Mouse (Mus musculus) cerebellum, adult (tissue): ENCODE data around the gene Zfr2.

Source experiments
- ATAC-seq: cut with Nextera tagmentation; 2 replicates; pipeline ENCODE4 v1.9.2; 2017; ENCODE audit warnings: mild to moderate bottlenecking, moderate library complexity, mixed read lengths; ENCODE audit not compliant: insufficient number of reproducible peaks, low FRiP score, low TSS enrichment

The Zfr2 gene

GRCm38 (mm10) chr10:81232580-81233225, at the start of gene Zfr2:
Gene Zfr2 (plus strand): TSS chr10:81233155.
- peak; percentile 74 for ATAC-seq

DNA sequence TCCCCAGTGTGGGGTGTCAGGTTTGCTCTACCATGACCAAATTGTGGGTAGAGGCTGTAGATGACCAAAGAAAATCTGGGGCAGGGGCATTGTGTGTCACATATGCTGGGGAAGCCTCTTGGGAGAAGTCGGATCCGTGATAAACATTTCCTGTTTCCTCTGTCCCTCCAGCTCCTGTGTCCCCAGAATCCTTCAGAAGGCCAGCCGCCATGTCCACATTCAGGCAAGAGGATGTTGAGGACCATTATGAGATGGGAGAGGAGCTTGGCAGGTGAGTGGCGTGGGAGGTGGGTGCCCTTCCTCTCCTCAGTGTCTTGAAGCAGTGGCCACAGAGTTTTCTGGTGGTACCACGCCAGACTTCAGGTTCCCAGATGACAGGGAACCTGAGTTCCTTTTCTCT, 49.1 kb upstream of the Zfr2 start, which contains the start of gene 4930442H23Rik:
Gene 4930442H23Rik (minus strand): TSS at position 45 of the 400 bp plus-strand sequence.
- ATAC-seq: no peak

- no peak for ATAC-seq
Observed at GRCm38 (mm10) chr10:81184765-81185164, 48.2 kb upstream of the Zfr2 start.

- no peak for ATAC-seq
Observed at GRCm38 (mm10) chr10:81187161-81187560, 45.8 kb upstream of the Zfr2 start.

DNA sequence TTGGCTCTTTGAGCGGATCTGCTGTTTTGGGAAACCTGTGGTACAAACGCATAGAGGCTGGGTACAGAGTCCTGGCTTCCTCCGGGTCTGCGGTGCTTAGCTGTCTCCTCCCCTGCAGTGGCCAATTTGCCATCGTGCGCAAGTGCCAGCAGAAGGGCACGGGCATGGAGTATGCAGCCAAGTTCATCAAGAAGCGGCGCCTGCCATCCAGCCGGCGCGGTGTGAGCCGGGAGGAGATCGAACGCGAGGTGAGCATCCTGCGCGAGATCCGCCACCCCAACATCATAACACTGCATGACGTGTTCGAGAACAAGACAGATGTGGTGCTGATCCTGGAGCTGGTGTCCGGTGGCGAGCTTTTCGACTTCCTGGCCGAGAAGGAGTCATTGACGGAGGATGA, 43.1 kb upstream of the Zfr2 start:
- no peak for ATAC-seq

DNA sequence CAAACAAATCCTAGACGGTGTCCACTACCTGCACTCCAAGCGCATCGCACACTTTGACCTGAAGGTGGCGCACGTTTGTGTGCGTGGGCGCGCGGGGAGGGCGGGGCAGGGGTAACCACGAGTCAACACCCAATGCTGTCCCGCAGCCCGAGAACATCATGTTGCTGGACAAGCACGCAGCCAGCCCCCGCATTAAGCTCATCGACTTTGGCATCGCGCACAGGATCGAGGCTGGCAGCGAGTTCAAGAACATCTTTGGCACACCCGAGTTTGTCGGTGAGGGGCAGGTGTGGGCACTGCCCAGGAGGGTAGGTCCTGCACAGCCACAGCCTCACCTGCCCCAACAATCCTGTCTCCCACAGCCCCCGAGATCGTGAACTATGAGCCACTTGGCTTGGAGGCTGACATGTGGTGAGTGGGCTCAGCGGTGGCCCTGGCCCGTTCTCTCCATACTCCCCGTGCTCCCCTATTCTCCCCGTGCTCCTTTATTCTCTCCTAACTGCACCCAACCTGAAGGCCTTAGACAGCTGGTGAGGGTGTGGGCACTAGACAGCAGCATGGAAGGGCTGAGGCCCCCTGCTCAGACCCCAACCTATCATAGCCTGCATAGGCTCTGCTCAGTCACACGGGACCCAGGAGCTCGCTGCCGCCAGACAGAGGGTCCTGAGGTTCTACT, 42.6 kb upstream of the Zfr2 start:
- no peak for ATAC-seq

DNA sequence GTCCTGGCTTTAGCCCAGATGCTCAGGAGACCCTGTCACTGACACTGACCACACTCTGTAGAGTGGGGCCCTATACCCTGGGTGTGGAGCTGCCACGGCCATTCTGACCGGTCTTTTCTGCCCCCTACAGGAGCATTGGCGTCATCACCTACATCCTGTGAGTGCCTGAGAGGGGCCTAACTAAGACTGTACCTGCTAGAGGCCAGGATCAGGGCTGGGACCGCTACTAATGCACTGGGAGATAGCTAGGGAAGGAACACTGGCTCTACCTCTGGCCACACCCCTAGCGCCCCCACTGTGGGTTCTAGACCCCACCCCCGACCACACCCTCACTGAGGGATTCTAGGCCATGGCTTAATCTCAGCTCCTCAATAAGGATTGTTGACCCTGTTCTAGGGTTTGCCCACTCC, 42.0 kb upstream of the Zfr2 start:
- ATAC-seq: no peak

DNA sequence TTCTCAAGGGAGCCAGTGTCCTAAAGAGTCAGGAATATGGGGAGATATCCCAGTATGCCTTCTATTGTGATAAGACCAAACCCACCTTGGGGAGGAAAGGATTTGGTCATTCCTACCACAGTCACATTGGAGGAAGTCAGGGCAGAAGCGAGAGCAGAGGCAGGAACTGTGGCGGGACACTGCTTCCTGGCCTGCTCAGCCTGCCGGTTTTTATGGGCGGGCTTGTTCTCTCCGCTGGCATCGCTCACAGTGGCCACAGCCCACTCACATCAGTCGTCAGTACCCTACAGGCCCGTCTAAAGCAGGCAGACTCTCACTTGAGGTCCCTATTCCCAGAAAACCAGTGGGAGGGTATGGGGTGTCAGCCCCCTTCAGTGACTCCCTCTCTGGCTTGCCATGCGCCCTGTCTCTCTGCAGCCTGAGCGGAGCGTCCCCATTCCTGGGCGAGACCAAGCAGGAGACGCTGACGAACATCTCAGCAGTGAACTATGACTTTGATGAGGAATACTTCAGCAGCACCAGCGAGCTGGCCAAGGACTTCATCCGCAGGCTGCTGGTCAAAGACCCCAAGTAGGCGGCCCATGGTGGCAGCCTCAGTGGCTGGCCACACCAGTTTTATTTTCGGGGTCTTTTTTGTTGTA, 41.5 kb upstream of the Zfr2 start:
- ATAC-seq: no peak

- peak; percentile 64; the same call in 1 of the 2 replicates for ATAC-seq
Observed at GRCm38 (mm10) chr10:81192270-81192967, 40.5 kb upstream of the Zfr2 start.

- peak; percentile 16; the same call in 1 of the 2 replicates for ATAC-seq
Observed at GRCm38 (mm10) chr10:81192968-81193501, 39.9 kb upstream of the Zfr2 start.

GRCm38 (mm10) chr10:81193991-81194774, 38.8 kb upstream of the Zfr2 start:
- no peak for ATAC-seq

DNA sequence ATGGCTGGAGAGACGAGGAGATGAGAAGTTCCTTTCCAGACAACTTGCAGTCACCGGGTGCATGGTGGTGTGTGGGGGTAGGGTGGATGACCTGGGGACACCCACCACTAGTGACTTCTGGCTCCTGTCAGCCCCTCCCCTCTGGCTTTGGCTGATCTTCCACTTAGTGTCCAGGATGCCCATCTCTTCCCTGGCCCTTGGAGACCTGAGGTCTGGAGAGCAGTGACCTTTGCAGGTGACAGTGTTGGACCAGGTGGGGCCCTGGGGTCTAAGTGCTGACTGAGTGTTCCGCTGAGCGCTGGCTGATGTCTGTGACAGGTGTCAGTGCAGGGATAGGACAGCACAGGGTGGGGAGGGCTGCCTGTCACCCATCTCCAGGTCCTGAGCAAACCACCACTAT, 37.7 kb upstream of the Zfr2 start:
- no peak for ATAC-seq

DNA sequence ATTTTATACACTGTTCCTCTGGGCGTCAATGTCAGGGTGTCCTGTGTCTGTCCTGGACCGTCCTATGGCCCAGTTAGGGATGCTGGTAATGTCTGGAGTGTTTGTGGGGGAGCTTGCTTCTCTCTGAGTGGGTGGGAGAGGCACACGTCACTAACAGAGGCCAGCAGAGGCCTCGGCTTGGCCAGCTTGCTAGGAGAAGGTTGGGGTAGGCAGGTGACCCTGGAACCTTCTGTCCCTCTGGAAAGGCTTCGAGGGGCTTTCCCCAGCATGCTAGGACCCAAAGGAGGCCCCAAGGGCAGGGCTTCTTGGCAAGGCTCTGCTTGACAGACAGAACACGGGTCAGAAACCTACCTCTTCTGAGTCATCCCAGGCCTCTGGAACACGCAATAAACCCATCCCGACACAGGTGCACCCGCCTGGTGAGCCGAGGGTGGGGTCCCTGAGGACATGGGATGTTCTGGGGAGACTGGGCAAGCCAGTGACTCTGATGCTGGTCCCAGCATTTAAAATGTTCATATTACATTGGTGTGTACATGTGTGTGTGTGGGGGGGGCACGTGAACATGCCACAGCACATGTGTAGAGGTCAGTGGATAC, 36.4 kb upstream of the Zfr2 start:
- ATAC-seq: no peak

DNA sequence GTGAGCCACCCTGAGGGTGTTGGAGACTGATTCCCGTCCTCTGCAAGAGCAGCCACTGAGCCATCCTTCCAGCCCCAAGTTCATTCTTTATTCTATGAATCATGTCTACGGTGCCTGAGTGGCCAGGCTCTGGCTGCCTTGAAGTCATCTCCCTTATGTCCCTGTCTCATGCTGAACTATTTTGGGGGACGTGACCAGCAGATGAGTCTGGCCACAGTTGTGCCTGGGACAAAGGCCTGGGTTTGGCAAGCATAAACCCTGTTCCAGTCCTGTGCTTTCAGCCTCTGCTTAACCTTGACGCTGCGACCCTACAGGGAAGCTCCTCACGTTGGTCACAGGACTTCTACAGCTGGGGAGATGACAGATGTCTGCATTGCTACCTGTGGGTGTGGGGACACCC, 35.6 kb upstream of the Zfr2 start:
- ATAC-seq: no peak

GRCm38 (mm10) chr10:81198230-81198629, 34.7 kb upstream of the Zfr2 start:
- no peak for ATAC-seq

DNA sequence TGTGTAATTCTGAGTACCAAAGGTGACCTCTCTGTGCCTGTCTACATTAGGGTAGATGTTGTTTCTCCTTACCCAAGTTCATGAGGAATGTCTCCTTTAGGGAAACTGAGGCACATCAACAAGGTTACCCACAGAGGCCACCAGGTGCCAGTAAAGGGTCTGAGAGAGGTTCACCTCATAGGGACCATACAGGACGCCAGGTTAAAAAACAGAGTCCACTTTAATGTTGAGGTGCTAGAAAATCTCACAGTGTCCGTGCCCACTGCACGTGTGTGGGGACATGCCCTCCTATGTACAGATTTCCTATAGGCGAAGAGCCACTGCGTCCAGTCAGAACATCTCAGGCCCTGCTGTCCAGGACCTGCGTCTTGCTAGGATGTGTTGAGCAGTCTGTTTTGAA, 34.0 kb upstream of the Zfr2 start:
- ATAC-seq: no peak

DNA sequence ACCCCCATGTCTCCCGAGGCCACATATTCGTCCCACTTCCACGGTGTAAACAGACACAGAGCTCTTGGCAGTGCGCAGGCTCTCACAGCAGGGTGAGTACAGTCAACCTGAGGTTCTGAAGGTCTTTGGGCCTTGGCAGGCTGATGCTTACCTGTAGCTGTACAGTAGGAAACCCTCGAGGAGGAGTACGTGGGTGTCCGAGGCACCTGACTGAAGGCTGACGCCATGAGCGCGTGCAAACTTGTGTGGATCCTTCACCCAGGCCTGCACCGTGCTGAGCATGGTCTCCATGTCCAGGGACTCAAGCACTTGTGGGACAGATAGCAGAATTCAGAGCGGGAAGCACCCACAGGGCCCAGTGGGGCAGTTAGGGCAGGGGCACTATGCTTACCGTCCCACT, 32.8 kb upstream of the Zfr2 start:
- ATAC-seq: no peak

DNA sequence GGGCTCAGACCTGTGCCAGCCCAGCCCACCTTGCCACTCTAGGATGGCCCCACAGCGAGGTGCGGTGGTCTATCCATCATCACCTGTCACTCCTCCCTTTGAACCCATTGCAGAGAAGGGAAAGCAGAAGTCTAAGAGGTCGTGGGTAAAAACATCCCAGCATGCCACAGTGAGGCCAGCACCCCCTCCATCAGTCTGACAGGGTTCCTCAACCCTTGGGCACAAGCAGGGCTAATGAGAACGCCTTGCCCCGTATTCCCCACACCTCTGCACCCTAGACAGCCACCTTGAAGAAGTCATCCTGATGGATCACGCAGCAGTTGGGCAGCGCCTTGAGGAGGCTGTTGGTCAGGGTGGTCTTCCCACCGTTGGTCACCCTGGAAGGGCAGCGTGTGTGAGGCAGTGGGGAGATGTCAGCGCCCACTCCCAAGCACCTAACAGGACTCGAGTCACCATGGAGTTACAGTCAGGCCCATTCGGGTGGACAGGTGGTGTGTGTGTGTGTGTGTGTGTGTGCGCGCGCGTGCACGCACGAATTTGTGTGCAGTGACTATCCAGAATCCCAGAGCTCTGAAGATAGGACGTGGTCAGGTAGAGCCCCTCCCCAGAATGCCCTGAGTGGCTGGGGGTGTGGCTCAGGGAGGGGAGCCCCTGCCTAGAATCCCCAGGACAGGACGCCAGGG, 32.2 kb upstream of the Zfr2 start:
- no peak for ATAC-seq
